Mouse (Mus musculus): Measurements from ENCODE around the gene Relch.
"Not testable (repeated sequence)": the region's sequence is repeated elsewhere in the genome, so short reads cannot be mapped to it uniquely, and the experiment has no call there.

Relch gene

GRCm38 (mm10) chr1:105663171-105663961 lies at the start of gene Relch, which contains the start of gene Pign:
Gene Relch (plus strand): TSS chr1:105663861.
Gene Pign (minus strand): TSS chr1:105663677.
- DNase-seq (ENCODE audit: extremely low read depth, low read depth, low spot score) = peak; percentile 83

GRCm38 (mm10) chr1:105630481-105630880 lies 33.2 kb upstream of the Relch start:
- no peak for DNase-seq (ENCODE audit: extremely low read depth, low read depth, low spot score)

- no peak for DNase-seq (ENCODE audit: extremely low read depth, low read depth, low spot score)
Measured at GRCm38 (mm10) chr1:105644093-105644492, 19.6 kb upstream of the Relch start.

GRCm38 (mm10) chr1:105650650-105651049 lies 13.0 kb upstream of the Relch start:
- DNase-seq (ENCODE audit: extremely low read depth, low read depth, low spot score) = no peak

- no peak for DNase-seq (ENCODE audit: extremely low read depth, low read depth, low spot score)
Measured at GRCm38 (mm10) chr1:105653981-105654380, 9.7 kb upstream of the Relch start.

- no peak for DNase-seq (ENCODE audit: extremely low read depth, low read depth, low spot score)
Measured at GRCm38 (mm10) chr1:105660015-105660414, 3.6 kb upstream of the Relch start.

GRCm38 (mm10) chr1:105662820-105663170 lies 866 bp upstream of the Relch start:
- DNase-seq (ENCODE audit: extremely low read depth, low read depth, low spot score) = no peak

- DNase-seq (ENCODE audit: extremely low read depth, low read depth, low spot score) = no peak
Measured at GRCm38 (mm10) chr1:105663962-105664812, 526 bp downstream of the Relch start.

GRCm38 (mm10) chr1:105669700-105670099 lies 6.0 kb downstream of the Relch start:
- no peak for DNase-seq (ENCODE audit: extremely low read depth, low read depth, low spot score)

- DNase-seq (ENCODE audit: extremely low read depth, low read depth, low spot score) = peak; percentile 65
Measured at GRCm38 (mm10) chr1:105674763-105675162, 11.1 kb downstream of the Relch start.

GRCm38 (mm10) chr1:105680587-105680986 lies 16.9 kb downstream of the Relch start:
- DNase-seq (ENCODE audit: extremely low read depth, low read depth, low spot score) = no peak

GRCm38 (mm10) chr1:105685501-105685900 lies 21.8 kb downstream of the Relch start:
- DNase-seq (ENCODE audit: extremely low read depth, low read depth, low spot score) = no peak

- DNase-seq (ENCODE audit: extremely low read depth, low read depth, low spot score) = no peak
Measured at GRCm38 (mm10) chr1:105695581-105695980, 31.9 kb downstream of the Relch start.

GRCm38 (mm10) chr1:105700984-105701530 lies 37.4 kb downstream of the Relch start:
- DNase-seq (ENCODE audit: extremely low read depth, low read depth, low spot score) = no peak

- no peak for DNase-seq (ENCODE audit: extremely low read depth, low read depth, low spot score)
Measured at GRCm38 (mm10) chr1:105709415-105709814, 45.8 kb downstream of the Relch start.

- DNase-seq (ENCODE audit: extremely low read depth, low read depth, low spot score) = no peak
Measured at GRCm38 (mm10) chr1:105711227-105711626, 47.6 kb downstream of the Relch start.

GRCm38 (mm10) chr1:105712822-105713221 lies 49.2 kb downstream of the Relch start:
- no peak for DNase-seq (ENCODE audit: extremely low read depth, low read depth, low spot score)

- peak; percentile 67 for DNase-seq (ENCODE audit: extremely low read depth, low read depth, low spot score)
Measured at GRCm38 (mm10) chr1:105718358-105718757, 54.7 kb downstream of the Relch start.

GRCm38 (mm10) chr1:105729246-105729645 lies 65.6 kb downstream of the Relch start:
- DNase-seq (ENCODE audit: extremely low read depth, low read depth, low spot score) = not testable (repeated sequence)

GRCm38 (mm10) chr1:105735318-105735717 lies 71.7 kb downstream of the Relch start:
- no peak for DNase-seq (ENCODE audit: extremely low read depth, low read depth, low spot score)

GRCm38 (mm10) chr1:105738334-105738733 lies 74.7 kb downstream of the Relch start:
- no peak for DNase-seq (ENCODE audit: extremely low read depth, low read depth, low spot score)

- DNase-seq (ENCODE audit: extremely low read depth, low read depth, low spot score) = no peak
Measured at GRCm38 (mm10) chr1:105739493-105739892, 75.8 kb downstream of the Relch start.
